ENCODE assay signal across 9 mouse cellular contexts in the genomic region with DNA sequence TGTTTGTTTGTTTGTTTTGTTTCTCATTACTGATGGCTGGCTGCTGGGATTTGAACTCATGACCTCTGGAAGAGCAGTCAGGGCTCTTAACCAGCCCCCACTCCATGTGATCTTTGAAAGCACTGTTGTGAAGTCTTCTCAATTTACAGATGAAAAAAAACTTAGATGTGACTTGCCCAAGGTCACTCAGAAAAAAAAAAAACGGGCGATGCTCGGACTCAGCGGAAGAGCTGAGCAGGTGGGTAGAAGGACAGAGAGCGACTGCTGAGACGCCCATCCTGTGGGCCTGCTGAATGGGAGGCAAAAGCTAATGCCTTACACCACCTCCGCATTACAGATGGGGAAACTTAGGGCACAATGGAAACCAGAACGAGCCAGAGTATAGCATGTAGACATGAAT. TPM values are rescaled to one million over a fixed set of nuclear protein-coding genes. Genes with fewer than 3 reads are reported as not detected.
A peak's percentile ranks its signal among the peaks of the same experiment; 100 is the strongest.
DNase-seq lines count a peak whose midpoint lies in the region; ATAC-seq lines count a peak whose summit lies in the region.
"Had no signal": no experiment of that assay in that cellular context is flagged by ENCODE, and none has a peak within 500 bp of the region (broad histone marks: within the 10 kb centered on the region; RNA-seq: fewer than 3 reads in every experiment).

No protein-coding gene starts in this region.

- H3K9me3 ChIP-seq in neural tube, embryonic 11.5 days (ENCODE audit: control insufficient read depth, low read length), result no peaks in the 10 kb centered on the region
- H3K9me3 ChIP-seq in forebrain, embryonic 13.5 days (replicated peaks), result no peaks in the 10 kb centered on the region
- H3K9me3 ChIP-seq in limb, embryonic 10.5 days (replicated peaks), result no peaks in the 10 kb centered on the region

- intact Hi-C loops in left cerebral cortex, postnatal 4 days (cut with DNase I), result loop anchor here (5.0 kb wide), 1 partner anchor 34 kb away; the partner anchor contains the start of gene Mllt6

- 0 out of 2 replicates have a peak overlapping the region, but pooled peaks have one; percentile 10 for H3K4me3 ChIP-seq in neural tube, embryonic 11.5 days (ENCODE audit: low read depth, low read length)
- peak overlapping the region; percentile 68 for H3K4me3 ChIP-seq in forebrain, embryonic 13.5 days
- 0 out of 2 replicates have a peak overlapping the region, but pooled peaks have one; percentile 21 for H3K4me3 ChIP-seq in limb, embryonic 10.5 days

- H3K9ac ChIP-seq in neural tube, embryonic 11.5 days (ENCODE audit: low read length), result no peak overlapping the region
- peak overlapping the region; percentile 47 for H3K9ac ChIP-seq in forebrain, embryonic 13.5 days

- peaks cover 4% of the 10 kb centered on the region for H3K36me3 ChIP-seq in neural tube, embryonic 11.5 days (ENCODE audit: control insufficient read depth, insufficient read depth, low read length)
- peaks cover 19% of the 10 kb centered on the region for H3K36me3 ChIP-seq in forebrain, embryonic 13.5 days (ENCODE audit: poor library complexity, severe bottlenecking)
- H3K36me3 ChIP-seq in limb, embryonic 10.5 days, result peaks cover 56% of the 10 kb centered on the region

- DNase-seq in neural tube, embryonic 11.5 days (ENCODE audit: low spot score), result no peak
- no peak for DNase-seq in neural tube, embryonic 10.5 days (ENCODE audit: extremely low spot score, low spot score)
- DNase-seq in limb, embryonic 10.5 days (ENCODE audit: low spot score), result no peak
- DNase-seq in ovary, adult 18-20 months (ENCODE audit: low spot score), result no peak
- DNase-seq in Muller cell, postnatal 12 days (ENCODE audit: inconsistent ontology term), result no peak
- DNase-seq in left cerebral cortex, postnatal 4 days, result no peak
- DNase-seq: kidney, adult 11 months; lung, postnatal 10 days had no signal

- H3K27ac ChIP-seq in neural tube, embryonic 11.5 days (ENCODE audit: low read depth, low read length), result no peak overlapping the region
- peak overlapping the region; percentile 90 for H3K27ac ChIP-seq in forebrain, embryonic 13.5 days
- H3K27ac ChIP-seq in limb, embryonic 10.5 days, result no peak overlapping the region

- H3K4me1 ChIP-seq in neural tube, embryonic 11.5 days (ENCODE audit: control insufficient read depth, insufficient read depth, low read length), result peaks cover 51% of the 10 kb centered on the region
- peaks cover 70% of the 10 kb centered on the region for H3K4me1 ChIP-seq in forebrain, embryonic 13.5 days
- peaks cover 59% of the 10 kb centered on the region for H3K4me1 ChIP-seq in limb, embryonic 10.5 days

- no peak for ATAC-seq in neural tube, embryonic 11.5 days (ENCODE audit: insufficient read depth, low FRiP score, low TSS enrichment)
- ATAC-seq in forebrain, embryonic 13.5 days, result no peak

- 74% methylated on average over 8 of the region's 8 CpGs for WGBS in neural tube, embryonic 11.5 days
- WGBS in forebrain, embryonic 13.5 days, result 65% methylated on average over 8 of the region's 8 CpGs
- 78% methylated on average over 8 of the region's 8 CpGs for WGBS in limb, embryonic 10.5 days

- H3K4me2 ChIP-seq in neural tube, embryonic 11.5 days (ENCODE audit: low read depth), result no peak overlapping the region
- H3K4me2 ChIP-seq in forebrain, embryonic 13.5 days, result peak overlapping the region; percentile 91

- H3K27me3 ChIP-seq in neural tube, embryonic 11.5 days (ENCODE audit: control insufficient read depth, insufficient read depth, low read length), result no peaks in the 10 kb centered on the region
- no peaks in the 10 kb centered on the region for H3K27me3 ChIP-seq in forebrain, embryonic 13.5 days
- H3K27me3 ChIP-seq in limb, embryonic 10.5 days (ENCODE audit: low read depth, poor library complexity, severe bottlenecking), result no peaks in the 10 kb centered on the region

RNA-seq across cellular contexts. Expression of gene Pcgf2, which starts 3.6 kb away (rescaled TPM):
- polyA plus RNA-seq in neural tube, embryonic 11.5 days (2014; fragmentation: Nextera tagmentation; extraction: Ambion mirVana), result 17.5 and 17.8 TPM in 2 replicates
- polyA plus RNA-seq in forebrain, embryonic 13.5 days (2015; fragmentation: Nextera tagmentation; extraction: Ambion mirVana), result 21.5 and 22.9 TPM in 2 replicates
- 21.0 and 21.5 TPM in 2 replicates for polyA plus RNA-seq in limb, embryonic 10.5 days (2016; fragmentation: Nextera tagmentation; extraction: Ambion mirVana)
- total RNA-seq in left cerebral cortex, postnatal 4 days (2021), result 100 to 1,000 TPM; 100 to 104 TPM

RNA-seq across cellular contexts. Expression of gene Psmb3, which starts 6.5 kb away (rescaled TPM):
- 545 and 553 TPM in 2 replicates for polyA plus RNA-seq in neural tube, embryonic 11.5 days (2014; fragmentation: Nextera tagmentation; extraction: Ambion mirVana)
- 559 and 571 TPM in 2 replicates for polyA plus RNA-seq in forebrain, embryonic 13.5 days (2015; fragmentation: Nextera tagmentation; extraction: Ambion mirVana)
- polyA plus RNA-seq in limb, embryonic 10.5 days (2016; fragmentation: Nextera tagmentation; extraction: Ambion mirVana), result 626 and 675 TPM in 2 replicates
- total RNA-seq in left cerebral cortex, postnatal 4 days (2021), result 100 to 1,000 TPM; 168 to 172 TPM

RNA-seq across cellular contexts. Expression of gene Cisd3, which starts 11.0 kb away (rescaled TPM):
- 20.2 and 21.1 TPM in 2 replicates for polyA plus RNA-seq in neural tube, embryonic 11.5 days (2014; fragmentation: Nextera tagmentation; extraction: Ambion mirVana)
- 12.8 and 17.3 TPM in 2 replicates for polyA plus RNA-seq in forebrain, embryonic 13.5 days (2015; fragmentation: Nextera tagmentation; extraction: Ambion mirVana)
- polyA plus RNA-seq in limb, embryonic 10.5 days (2016; fragmentation: Nextera tagmentation; extraction: Ambion mirVana), result 9.4 and 15.3 TPM in 2 replicates
- 10 to 100 TPM; 25.8 to 28.5 TPM for total RNA-seq in left cerebral cortex, postnatal 4 days (2021)

RNA-seq across cellular contexts. Expression of gene Mllt6, which starts 33.5 kb away (rescaled TPM):
- 3.9 and 4.5 TPM in 2 replicates for polyA plus RNA-seq in neural tube, embryonic 11.5 days (2014; fragmentation: Nextera tagmentation; extraction: Ambion mirVana)
- polyA plus RNA-seq in forebrain, embryonic 13.5 days (2015; fragmentation: Nextera tagmentation; extraction: Ambion mirVana), result 3.2 and 3.5 TPM in 2 replicates
- polyA plus RNA-seq in limb, embryonic 10.5 days (2016; fragmentation: Nextera tagmentation; extraction: Ambion mirVana), result 2.5 TPM in 2 replicates
- total RNA-seq in left cerebral cortex, postnatal 4 days (2021), result 10 to 100 TPM; 60.2 to 67.1 TPM

RNA-seq across cellular contexts. Expression of gene Pip4k2b, which starts 47.8 kb away (rescaled TPM):
- polyA plus RNA-seq in neural tube, embryonic 11.5 days (2014; fragmentation: Nextera tagmentation; extraction: Ambion mirVana), result 2.0 and 2.8 TPM in 2 replicates
- polyA plus RNA-seq in forebrain, embryonic 13.5 days (2015; fragmentation: Nextera tagmentation; extraction: Ambion mirVana), result 3.5 and 4.2 TPM in 2 replicates
- polyA plus RNA-seq in limb, embryonic 10.5 days (2016; fragmentation: Nextera tagmentation; extraction: Ambion mirVana), result 1.6 and 1.9 TPM in 2 replicates
- total RNA-seq in left cerebral cortex, postnatal 4 days (2021), result 100 to 1,000 TPM; 180 to 185 TPM

Comparison
In these comparisons a context has a peak if more than half of its experiments do, and no peak if none do; other contexts are left out.
1. H3K4me3 ChIP-seq: peak in every context shown above with its lines; median percentile 68 in forebrain, embryonic 13.5 days; 21 in limb, embryonic 10.5 days; 10 in neural tube, embryonic 11.5 days.